Mouse (Mus musculus) embryonic facial prominence, embryonic 11.5 days (tissue): ENCODE data around the gene Grk3. TPM values are rescaled to one million over a fixed set of nuclear protein-coding genes. Genes with fewer than 3 reads are reported as not detected.

Source experiments
- ATAC-seq: fragments of 200-750 bp; cut with Nextera tagmentation; replicated peaks from 2 replicates; pipeline ENCODE4 v1.8.0; 2017; ENCODE audit warnings: low read depth; ENCODE audit not compliant: insufficient number of reproducible peaks, low FRiP score, low TSS enrichment
- DNase-seq: peaks from one replicate; pipeline ENCODE4 v3.0.0-alpha.2; 2015; ENCODE audit warnings: low spot score
- H3K27ac ChIP-seq: fragments of 300-500 bp; sonication (generic); replicated peaks from 2 replicates; pipeline ENCODE4 v1.5.1; 2014; ENCODE audit warnings: mild to moderate bottlenecking, low read depth, low read length, control low read depth
- H3K27me3 ChIP-seq: fragments of 300-500 bp; sonication (generic); 2 replicates; pipeline ENCODE4 v1.6.1; 2014; ENCODE audit warnings: mild to moderate bottlenecking, low read length, moderate library complexity, mixed read lengths; ENCODE audit not compliant: control insufficient read depth, insufficient read depth
- H3K36me3 ChIP-seq: fragments of 300-500 bp; sonication (generic); replicated peaks from 2 replicates; pipeline ENCODE4 v1.6.1; 2014; ENCODE audit warnings: low read depth, mild to moderate bottlenecking, low read length, moderate library complexity, mixed read lengths; ENCODE audit not compliant: control insufficient read depth, insufficient read depth
- H3K4me1 ChIP-seq: fragments of 300-500 bp; sonication (generic); 2 replicates; pipeline ENCODE4 v1.6.1; 2014; ENCODE audit warnings: low read length, mixed read lengths; ENCODE audit not compliant: control insufficient read depth, insufficient read depth
- H3K4me2 ChIP-seq: fragments of 300-500 bp; sonication (generic); 2 replicates; pipeline ENCODE4 v1.6.1; 2014; ENCODE audit warnings: low read depth, mild to moderate bottlenecking, control low read depth, low read length, moderate library complexity
- H3K4me3 ChIP-seq: fragments of 300-500 bp; sonication (generic); 2 replicates; pipeline ENCODE4 v1.5.1; 2014; ENCODE audit warnings: low read depth, low read length, control low read depth
- H3K9ac ChIP-seq: fragments of 300-500 bp; sonication (generic); replicated peaks from 2 replicates; pipeline ENCODE4 v1.6.1; 2014; ENCODE audit warnings: mild to moderate bottlenecking, control low read depth, low read length
- H3K9me3 ChIP-seq: fragments of 300-500 bp; sonication (generic); replicated peaks from 2 replicates; pipeline ENCODE4 v1.6.1; 2016; ENCODE audit warnings: mild to moderate bottlenecking, low read length, inconsistent platforms, mixed read lengths; ENCODE audit not compliant: control insufficient read depth
- WGBS: fragments of 180-500 bp; shearing (Covaris S2); extraction: QIAGEN DNeasy Blood & Tissue Kit; methylation state at CpG from one replicate; pipeline ENCODE4 v1.1.7; 2014; 5-methylcytosine and 5-hydroxymethylcytosine counted together
- polyA plus RNA-seq: library from polyadenylated mRNA; unstranded; fragments of >200 nt; fragmentation: Nextera tagmentation; extraction: Ambion mirVana; gene quantifications from 2 replicates; pipeline ENCODE4 v1.2.1, GENCODE M21; 2014

The Grk3 gene
- polyA plus RNA-seq, 1 experiment from 2014 or later, result 2.7 TPM

- Histone ChIP-seq H3K9me3 (no peaks in the 10 kb centered on the region), H3K4me1 (no peaks in the 10 kb centered on the region; the same call in 1 of the 2 replicates), H3K27me3 (no peaks in the 10 kb centered on the region), H3K36me3 (no peaks in the 10 kb centered on the region), H3K4me2 (no peak overlapping the region), H3K9ac (no peak overlapping the region), H3K4me3 (no peak overlapping the region), H3K27ac (no peak overlapping the region)
- 47% methylated on average over 10 of the region's 10 CpGs for WGBS
- no peak for ATAC-seq
- no peak for DNase-seq
These were observed 87.2 kb downstream of the Grk3 start for GRCm38 (mm10) chr5:112928201-112928881.

- Histone ChIP-seq H3K4me3 (no peak overlapping the region), H3K9ac (no peak overlapping the region), H3K9me3 (no peaks in the 10 kb centered on the region), H3K4me1 (no peaks in the 10 kb centered on the region), H3K36me3 (no peaks in the 10 kb centered on the region), H3K27ac (no peak overlapping the region), H3K27me3 (no peaks in the 10 kb centered on the region), H3K4me2 (no peak overlapping the region)
- WGBS, result 91% methylated on average over 5 of the region's 5 CpGs
- ATAC-seq (no peak), DNase-seq (no peak)
These were observed 90.2 kb downstream of the Grk3 start for GRCm38 (mm10) chr5:112925422-112925821.

- H3K4me3 ChIP-seq, result no peak overlapping the region
- no peak overlapping the region for H3K4me2 ChIP-seq
- no peak overlapping the region for H3K27ac ChIP-seq
- 92% methylated on average over 8 of the region's 8 CpGs for WGBS
- no peaks in the 10 kb centered on the region for H3K36me3 ChIP-seq
- H3K9me3 ChIP-seq, result no peaks in the 10 kb centered on the region
- H3K9ac ChIP-seq, result no peak overlapping the region
- no peaks in the 10 kb centered on the region for H3K27me3 ChIP-seq
- ATAC-seq, result no peak
- H3K4me1 ChIP-seq, result no peaks in the 10 kb centered on the region
- DNase-seq, result no peak
These were observed 90.8 kb downstream of the Grk3 start for GRCm38 (mm10) chr5:112924806-112925205.

- no peaks in the 10 kb centered on the region for H3K36me3 ChIP-seq
- no peaks in the 10 kb centered on the region for H3K4me1 ChIP-seq
- no peak overlapping the region for H3K9ac ChIP-seq
- ATAC-seq (no peak), DNase-seq (no peak)
- no peak overlapping the region for H3K27ac ChIP-seq
- 94% methylated on average over 14 of the region's 14 CpGs for WGBS
- no peak overlapping the region for H3K4me2 ChIP-seq
- H3K9me3 ChIP-seq, result no peaks in the 10 kb centered on the region
- H3K4me3 ChIP-seq, result no peak overlapping the region
- no peaks in the 10 kb centered on the region for H3K27me3 ChIP-seq
These were observed 91.8 kb downstream of the Grk3 start for GRCm38 (mm10) chr5:112923841-112924240.

GRCm38 (mm10) chr5:112921914-112922313 is 93.7 kb downstream of the Grk3 start:
- Histone ChIP-seq H3K4me1 (no peaks in the 10 kb centered on the region), H3K4me2 (no peak overlapping the region), H3K9ac (no peak overlapping the region), H3K36me3 (no peaks in the 10 kb centered on the region), H3K4me3 (no peak overlapping the region), H3K27me3 (no peaks in the 10 kb centered on the region), H3K9me3 (no peaks in the 10 kb centered on the region), H3K27ac (no peak overlapping the region)
- ATAC-seq (no peak), DNase-seq (no peak)

- ATAC-seq (no peak), DNase-seq (no peak)
- H3K27me3 ChIP-seq, result no peaks in the 10 kb centered on the region
- whole genome bisulfite sequencing, result 89% methylated on average over 5 of the region's 5 CpGs
- H3K27ac ChIP-seq, result no peak overlapping the region
- H3K9ac ChIP-seq, result no peak overlapping the region
- H3K4me1 ChIP-seq, result no peaks in the 10 kb centered on the region
- no peaks in the 10 kb centered on the region for H3K9me3 ChIP-seq
- no peaks in the 10 kb centered on the region for H3K36me3 ChIP-seq
- H3K4me3 ChIP-seq, result no peak overlapping the region
- H3K4me2 ChIP-seq, result no peak overlapping the region
These were observed 105.2 kb downstream of the Grk3 start for GRCm38 (mm10) chr5:112910381-112910780.

GRCm38 (mm10) chr5:112908169-112908614 is 107.4 kb downstream of the Grk3 start:
- no peak overlapping the region for H3K4me2 ChIP-seq
- no peaks in the 10 kb centered on the region for H3K36me3 ChIP-seq
- no peak overlapping the region for H3K9ac ChIP-seq
- H3K4me3 ChIP-seq, result no peak overlapping the region
- DNase-seq (no peak), ATAC-seq (no peak)
- no peaks in the 10 kb centered on the region for H3K9me3 ChIP-seq
- WGBS, result 28% methylated on average over 2 of the region's 2 CpGs
- no peaks in the 10 kb centered on the region for H3K27me3 ChIP-seq
- H3K27ac ChIP-seq, result no peak overlapping the region
- no peaks in the 10 kb centered on the region for H3K4me1 ChIP-seq

- H3K36me3 ChIP-seq, result no peaks in the 10 kb centered on the region
- no peak overlapping the region for H3K4me2 ChIP-seq
- no peaks in the 10 kb centered on the region for H3K27me3 ChIP-seq
- H3K9me3 ChIP-seq, result no peaks in the 10 kb centered on the region
- no peak overlapping the region for H3K9ac ChIP-seq
- WGBS, result 61% methylated on average over 6 of the region's 6 CpGs
- ATAC-seq (no peak), DNase-seq (no peak)
- no peak overlapping the region for H3K4me3 ChIP-seq
- no peaks in the 10 kb centered on the region for H3K4me1 ChIP-seq
- no peak overlapping the region for H3K27ac ChIP-seq
These were observed 108.1 kb downstream of the Grk3 start for GRCm38 (mm10) chr5:112907504-112907903.
